Mouse (Mus musculus) forebrain, embryonic 10.5 days (tissue): ENCODE measurements at regions not wholly inside any gene's neighbourhood (a gene's known extent, or its start where the extent isn't known, plus 50 kb on each side); places are given as distances from the start of the nearest gene placed in this dataset.

Experiments
- DNase-seq: peaks from one replicate; pipeline ENCODE4 v3.0.0-alpha.2; 2017; ENCODE audit warnings: low spot score; ENCODE audit errors: extremely low spot score
- H3K27ac ChIP-seq: fragments of 300-500 bp; sonication (generic); 2 replicates; pipeline ENCODE4 v1.5.1; 2016; ENCODE audit warnings: mild to moderate bottlenecking
- H3K27me3 ChIP-seq: fragments of 300-500 bp; sonication (generic); 2 replicates; pipeline ENCODE4 v1.6.1; 2016; ENCODE audit warnings: mild to moderate bottlenecking; ENCODE audit not compliant: poor library complexity, severe bottlenecking
- H3K36me3 ChIP-seq: fragments of 300-500 bp; sonication (generic); replicated peaks from 2 replicates; pipeline ENCODE4 v1.6.1; 2016; ENCODE audit warnings: mild to moderate bottlenecking, moderate library complexity
- H3K4me1 ChIP-seq: fragments of 300-500 bp; sonication (generic); 2 replicates; pipeline ENCODE4 v1.6.1; 2016
- H3K4me3 ChIP-seq: fragments of 300-500 bp; sonication (generic); 2 replicates; pipeline ENCODE4 v1.5.1; 2016; ENCODE audit warnings: mild to moderate bottlenecking, moderate library complexity
- H3K9me3 ChIP-seq: fragments of 300-500 bp; sonication (generic); 2 replicates; pipeline ENCODE4 v1.6.1; 2016; ENCODE audit warnings: mild to moderate bottlenecking, moderate library complexity
- WGBS: fragments of 180-500 bp; shearing (Covaris S2); methylation state at CpG from one replicate; pipeline ENCODE4 v1.1.7; 2016; 5-methylcytosine and 5-hydroxymethylcytosine counted together

GRCm38 (mm10) chr1:133503336-133503735, 79.2 kb upstream of the Sox13 start:
- Histone ChIP-seq H3K27me3 (no peaks in the 10 kb centered on the region), H3K27ac (no peak overlapping the region), H3K4me1 (peaks cover 22% of the 10 kb centered on the region), H3K4me3 (no peak overlapping the region), H3K36me3 (no peaks in the 10 kb centered on the region), H3K9me3 (no peaks in the 10 kb centered on the region; the same call in 1 of the 2 replicates)
- DNase-seq: no peak
- WGBS: 98% methylated on average over 2 of the region's 2 CpGs

DNA sequence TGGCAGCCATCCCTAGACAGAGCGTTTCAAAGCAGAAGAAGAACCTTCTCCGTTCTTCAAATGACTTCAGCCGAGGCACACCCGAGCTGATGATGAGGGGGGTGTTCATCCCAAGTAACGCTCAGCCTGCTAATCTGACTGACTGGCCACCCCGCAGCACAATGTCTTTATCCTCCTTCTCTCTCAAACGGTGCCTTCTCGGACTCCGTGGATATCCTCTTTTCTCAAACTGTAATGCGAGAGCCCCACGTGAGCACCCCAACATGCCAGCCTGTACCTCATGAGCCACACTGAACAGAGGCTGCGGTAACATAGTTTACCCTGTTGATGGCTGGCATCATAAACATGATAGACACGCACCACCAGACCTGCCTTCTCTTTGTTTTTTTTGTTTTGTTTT, 76.8 kb upstream of the Sox13 start:
- peaks cover 22% of the 10 kb centered on the region for H3K4me1 ChIP-seq
- no peak for DNase-seq
- H3K36me3 ChIP-seq: no peaks in the 10 kb centered on the region
- H3K27ac ChIP-seq: peak overlapping the region; percentile 69
- H3K9me3 ChIP-seq: no peaks in the 10 kb centered on the region
- WGBS: 42% methylated on average over 13 of the region's 13 CpGs
- no peaks in the 10 kb centered on the region for H3K27me3 ChIP-seq
- no peak overlapping the region for H3K4me3 ChIP-seq

GRCm38 (mm10) chr1:133492986-133493741, 69.0 kb upstream of the Sox13 start:
- Histone ChIP-seq H3K36me3 (no peaks in the 10 kb centered on the region), H3K27me3 (no peaks in the 10 kb centered on the region), H3K9me3 (no peaks in the 10 kb centered on the region), H3K4me1 (peaks cover 33% of the 10 kb centered on the region), H3K4me3 (peak overlapping the region; percentile 52), H3K27ac (peak overlapping the region; percentile 96)
- peak; percentile 85 for DNase-seq
- under 1% methylated on average over 29 of the region's 29 CpGs for WGBS

DNA sequence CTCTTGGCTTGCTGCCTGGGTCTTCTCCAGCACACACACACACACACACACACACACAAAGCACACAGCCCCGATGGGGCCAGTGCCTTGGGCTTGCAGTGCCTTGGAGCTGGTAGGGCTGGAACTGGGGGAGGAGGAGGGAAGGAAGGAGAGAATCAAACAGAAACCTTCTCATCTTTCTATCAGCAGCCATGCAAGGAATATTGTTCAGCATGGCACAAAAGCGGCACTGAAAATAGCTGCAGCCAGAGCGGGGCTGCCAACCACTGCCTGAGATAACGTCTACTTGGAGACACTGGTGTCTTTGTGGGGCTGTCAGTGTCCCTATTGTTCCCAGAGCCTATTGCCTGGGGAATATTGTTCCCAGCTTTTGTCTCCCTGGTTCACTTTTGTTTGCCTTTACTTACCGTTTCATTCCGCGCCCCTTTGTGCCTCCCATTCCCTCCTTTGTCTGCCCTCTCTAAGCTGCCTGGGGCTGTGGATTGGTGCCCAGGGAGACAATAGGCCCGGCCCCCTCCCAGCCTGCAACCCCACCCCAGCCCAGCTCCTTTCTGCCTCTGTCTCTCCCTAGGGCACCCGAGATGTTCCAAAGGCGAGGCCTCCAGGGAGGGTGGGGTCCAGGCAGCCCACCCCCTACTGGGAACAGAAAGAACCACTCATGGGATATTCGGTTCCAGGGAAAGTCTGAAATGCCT, 68.3 kb upstream of the Sox13 start:
- DNase-seq: peak; percentile 77
- Histone ChIP-seq H3K9me3 (no peaks in the 10 kb centered on the region), H3K27ac (peak overlapping the region; percentile 96), H3K27me3 (no peaks in the 10 kb centered on the region), H3K4me3 (peak overlapping the region; percentile 52), H3K36me3 (no peaks in the 10 kb centered on the region), H3K4me1 (peaks cover 33% of the 10 kb centered on the region)
- WGBS: 1% methylated on average over 11 of the region's 11 CpGs

DNA sequence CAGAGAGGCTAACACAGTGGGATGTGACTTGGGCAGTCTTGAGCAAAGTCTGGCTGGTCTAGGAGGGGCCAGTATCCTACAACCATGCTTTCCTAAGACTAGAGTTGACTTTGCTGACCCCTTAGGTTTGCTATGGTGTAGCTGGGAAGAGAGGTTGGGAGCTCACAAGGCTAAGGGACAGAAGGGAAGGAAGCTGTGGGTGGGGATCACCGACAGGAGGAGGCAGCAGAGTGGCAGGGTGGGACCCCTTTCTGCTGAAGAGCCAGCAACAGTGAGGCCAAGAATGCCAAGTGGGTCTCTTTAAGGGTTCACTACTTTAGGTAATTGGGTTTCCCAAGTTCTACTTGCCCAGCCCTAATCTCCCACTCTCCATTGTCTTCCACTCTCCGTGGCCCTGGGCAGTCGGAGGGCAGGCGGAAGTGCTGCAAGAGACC, 67.7 kb upstream of the Sox13 start:
- Histone ChIP-seq H3K27ac (peak overlapping the region; percentile 96), H3K36me3 (no peaks in the 10 kb centered on the region), H3K27me3 (no peaks in the 10 kb centered on the region), H3K9me3 (no peaks in the 10 kb centered on the region), H3K4me1 (peaks cover 33% of the 10 kb centered on the region), H3K4me3 (peak overlapping the region; percentile 52)
- DNase-seq: peak; percentile 68
- 7% methylated on average over 4 of the region's 4 CpGs for WGBS

GRCm38 (mm10) chr1:133487171-133487901, 63.2 kb upstream of the Sox13 start:
- Histone ChIP-seq H3K27me3 (no peaks in the 10 kb centered on the region), H3K4me3 (no peak overlapping the region), H3K4me1 (peaks cover 30% of the 10 kb centered on the region), H3K9me3 (no peaks in the 10 kb centered on the region), H3K27ac (no peak overlapping the region), H3K36me3 (no peaks in the 10 kb centered on the region)
- no peak for DNase-seq
- WGBS: 84% methylated on average over 8 of the region's 8 CpGs

GRCm38 (mm10) chr1:133486370-133486769, 62.2 kb upstream of the Sox13 start:
- H3K27me3 ChIP-seq: no peaks in the 10 kb centered on the region
- WGBS: 70% methylated on average over 10 of the region's 10 CpGs
- no peaks in the 10 kb centered on the region for H3K9me3 ChIP-seq
- H3K4me3 ChIP-seq: no peak overlapping the region
- H3K36me3 ChIP-seq: no peaks in the 10 kb centered on the region
- H3K27ac ChIP-seq: 0 out of 2 replicates have a peak overlapping the region, but pooled peaks have one; percentile 35
- no peak for DNase-seq
- peaks cover 20% of the 10 kb centered on the region for H3K4me1 ChIP-seq

DNA sequence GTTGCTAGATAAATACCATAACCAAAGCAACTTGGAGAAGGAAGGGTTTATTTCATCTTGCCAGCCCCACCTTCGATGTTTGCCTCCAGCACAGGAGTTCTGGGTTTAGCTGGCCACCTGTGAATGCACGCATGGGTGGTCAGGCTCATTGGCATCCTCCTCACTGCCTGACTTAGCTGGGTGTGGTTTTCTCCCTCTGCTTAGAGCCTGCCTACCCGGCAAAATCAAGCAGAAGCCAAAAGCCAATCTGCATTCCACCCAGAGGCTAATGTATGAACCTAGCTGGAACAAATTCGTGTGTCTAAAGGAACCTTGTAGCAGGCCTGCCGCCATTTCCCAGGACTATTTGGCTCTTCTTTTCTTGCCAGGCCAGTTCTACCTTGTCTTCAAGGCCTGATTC, 58.7 kb upstream of the Sox13 start:
- H3K4me3 ChIP-seq: no peak overlapping the region
- H3K27ac ChIP-seq: no peak overlapping the region

DNA sequence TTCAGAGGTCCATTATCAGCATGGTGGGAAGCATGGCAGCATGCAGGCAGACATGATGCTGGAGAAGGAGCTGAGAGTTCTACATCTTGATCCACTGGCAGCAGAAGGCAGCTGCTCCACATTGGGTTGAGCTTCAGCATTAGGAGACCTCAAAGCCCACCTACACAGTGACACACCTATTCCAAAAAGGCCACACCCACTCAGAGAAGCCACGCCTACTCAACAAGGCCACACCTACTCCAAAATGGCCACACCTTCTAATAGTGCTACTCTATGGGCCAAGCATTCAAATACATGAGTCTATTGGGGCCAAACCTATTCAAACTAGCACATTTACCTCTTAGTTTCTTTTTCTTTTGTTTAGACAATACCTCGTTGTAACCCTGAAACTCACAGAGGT, 50.4 kb upstream of the Sox13 start:
- Histone ChIP-seq H3K4me1 (peaks cover 18% of the 10 kb centered on the region), H3K27me3 (no peaks in the 10 kb centered on the region), H3K36me3 (no peaks in the 10 kb centered on the region), H3K4me3 (no peak overlapping the region), H3K9me3 (no peaks in the 10 kb centered on the region; the same call in 1 of the 2 replicates), H3K27ac (no peak overlapping the region)
- no peak for DNase-seq
- WGBS: 78% methylated on average over 2 of the region's 2 CpGs

More for the DNA sequence above, 58.7 kb upstream of the Sox13 start:
- no peaks in the 10 kb centered on the region for H3K9me3 ChIP-seq
- no peaks in the 10 kb centered on the region for H3K27me3 ChIP-seq
- no peak for DNase-seq
- WGBS: 52% methylated on average over 5 of the region's 5 CpGs
- no peaks in the 10 kb centered on the region for H3K36me3 ChIP-seq
- H3K4me1 ChIP-seq: peaks cover 14% of the 10 kb centered on the region; the same call in 1 of the 2 replicates
